Mouse (Mus musculus): ENCODE results near the gene Suclg2.

Suclg2 gene

DNA sequence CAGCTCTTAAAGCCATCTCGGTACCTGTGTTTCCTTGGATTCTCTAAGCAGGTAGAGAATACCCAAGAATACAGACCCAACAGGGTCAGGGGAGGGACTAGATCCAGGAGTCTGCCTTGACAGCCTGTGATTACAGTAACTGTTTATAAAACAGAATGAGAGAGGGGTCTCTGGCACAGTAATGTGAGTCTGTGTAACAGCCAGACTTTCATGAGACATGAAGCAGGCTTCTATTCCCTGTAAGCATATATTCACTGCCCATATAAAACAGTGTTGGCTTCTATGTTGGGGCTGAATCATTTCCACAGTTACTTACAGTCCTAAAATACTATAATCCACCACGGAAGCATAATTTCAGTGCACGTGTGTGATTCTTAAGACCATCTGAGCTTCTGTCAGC, 19.3 kb downstream of the Suclg2 start:
- no peak for DNase-seq

DNA sequence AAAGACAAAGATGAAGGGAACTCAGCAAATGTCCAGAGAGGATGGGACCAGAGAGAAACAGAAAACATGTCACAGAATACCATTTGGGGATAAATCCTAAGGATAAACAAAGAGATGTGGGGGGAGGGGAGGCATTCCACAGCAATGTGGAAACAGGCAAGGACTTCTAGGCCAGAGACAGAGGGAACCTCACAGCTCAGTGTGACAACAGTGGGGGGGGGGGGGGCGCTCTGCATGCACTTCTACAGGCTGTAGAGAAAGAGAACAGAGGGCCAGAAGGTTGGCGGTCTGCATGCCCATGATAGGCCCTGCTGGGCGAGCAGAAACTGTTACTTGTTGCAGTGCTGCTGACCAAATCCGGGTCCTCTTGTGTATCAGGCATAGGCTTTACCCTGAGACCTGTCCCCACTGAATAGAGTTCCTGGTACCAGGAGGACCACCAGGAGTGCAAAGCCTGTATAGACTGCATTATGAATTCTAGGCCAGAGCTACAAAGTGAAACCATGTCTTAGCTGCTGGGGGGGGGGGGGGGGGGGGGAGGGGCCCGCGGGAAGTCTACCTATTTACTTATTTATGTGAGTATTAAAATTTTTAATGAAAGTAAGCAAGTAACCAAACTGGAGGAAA, 20.0 kb downstream of the Suclg2 start:
- DNase-seq, result no peak

DNA sequence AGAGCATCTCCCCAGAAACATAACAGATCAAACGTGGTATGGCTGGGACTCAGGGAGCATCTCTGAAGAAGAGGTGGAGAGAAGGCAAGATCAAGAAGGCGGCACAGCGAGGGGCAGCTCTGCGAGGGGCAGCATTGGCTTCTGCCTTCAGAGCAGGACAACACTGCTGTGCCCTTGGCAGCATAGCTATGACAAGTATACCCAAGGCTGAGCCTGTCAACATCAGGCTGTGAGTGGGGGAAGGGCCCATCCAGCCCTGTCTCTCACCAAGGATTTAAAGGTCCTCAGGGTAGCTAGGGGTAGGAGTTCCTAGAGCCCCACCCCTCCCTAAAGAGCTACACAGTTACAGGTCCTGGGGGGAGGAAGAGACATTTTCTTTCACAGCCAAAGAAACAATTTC, 23.7 kb downstream of the Suclg2 start:
- DNase-seq, result no peak

DNA sequence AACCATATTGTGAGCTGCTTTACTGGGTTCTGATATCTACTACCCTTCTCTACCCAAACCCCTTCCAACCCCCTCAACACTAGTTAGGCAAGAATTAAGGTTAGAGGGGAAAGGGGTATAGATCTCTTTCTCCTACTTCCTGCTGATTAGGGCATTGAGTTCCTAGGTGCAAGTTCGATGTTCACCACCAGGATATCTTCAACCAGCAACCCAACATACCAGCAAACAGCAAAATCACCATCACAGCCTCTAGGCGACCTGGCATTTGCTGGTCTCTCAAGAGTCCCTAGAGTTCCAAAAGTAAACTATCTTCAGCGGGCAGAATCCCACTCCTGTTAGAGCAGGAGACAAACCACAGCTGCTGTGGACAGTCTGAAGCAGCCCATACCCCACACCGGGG, 33.4 kb downstream of the Suclg2 start:
- no peak for DNase-seq

DNA sequence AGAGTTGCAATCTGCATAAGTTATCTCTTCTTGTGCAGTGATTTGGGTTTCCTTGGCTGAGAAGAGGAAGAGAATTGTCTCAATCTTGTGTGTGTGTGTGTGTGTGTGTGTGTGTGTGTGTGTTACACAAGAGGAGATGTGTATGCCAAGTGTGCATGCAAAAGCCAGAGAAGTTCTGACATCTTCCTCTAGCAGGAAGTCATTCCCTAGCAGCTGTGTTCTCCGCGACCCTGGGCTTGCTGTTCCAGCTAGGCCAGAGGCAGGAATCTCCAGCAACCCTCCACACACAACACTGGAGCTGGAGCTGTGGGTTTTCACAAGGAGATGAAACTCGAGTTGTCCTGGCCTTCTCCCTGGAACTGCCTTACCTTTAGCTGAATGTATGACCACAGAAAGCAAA, 38.9 kb downstream of the Suclg2 start:
- no peak for DNase-seq

DNA sequence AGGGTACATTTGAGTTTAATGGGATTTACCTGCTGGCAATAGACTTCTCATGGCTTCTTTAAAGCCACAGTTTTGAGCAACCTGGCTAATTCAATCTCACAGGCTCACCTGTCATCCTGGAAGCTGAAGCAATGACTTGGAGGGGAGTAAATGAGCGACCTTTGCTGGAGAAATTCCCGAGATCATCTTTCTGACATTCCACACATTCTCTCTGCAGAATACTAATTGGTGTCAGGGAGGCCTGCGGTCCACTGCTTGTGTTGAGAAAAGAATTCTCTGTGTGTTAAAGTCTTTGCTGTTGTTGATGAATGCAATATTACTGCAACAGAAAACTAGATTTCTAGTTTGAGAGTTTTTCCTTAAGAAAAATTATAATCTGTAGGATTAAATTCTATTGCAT, 39.3 kb downstream of the Suclg2 start:
- no peak for DNase-seq

DNA sequence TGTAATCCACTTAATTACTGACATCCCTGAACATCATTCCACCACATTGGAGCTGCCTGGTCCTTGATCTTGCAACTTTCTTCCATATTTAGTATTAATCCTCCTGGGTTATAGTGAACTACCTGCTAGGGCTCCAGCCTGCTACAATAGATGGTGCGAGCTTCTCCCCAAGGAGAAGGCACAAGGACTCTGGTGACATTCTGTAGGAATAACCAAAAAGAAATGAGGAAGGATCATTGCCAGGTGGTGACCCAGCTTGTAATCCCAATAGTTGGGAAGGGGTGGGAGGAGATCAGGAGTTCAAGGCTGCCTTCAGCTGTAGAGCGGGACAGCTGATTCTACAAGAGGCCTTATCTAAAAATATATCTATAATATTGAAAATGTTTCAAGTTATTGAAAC, 41.6 kb downstream of the Suclg2 start:
- no peak for DNase-seq

DNA sequence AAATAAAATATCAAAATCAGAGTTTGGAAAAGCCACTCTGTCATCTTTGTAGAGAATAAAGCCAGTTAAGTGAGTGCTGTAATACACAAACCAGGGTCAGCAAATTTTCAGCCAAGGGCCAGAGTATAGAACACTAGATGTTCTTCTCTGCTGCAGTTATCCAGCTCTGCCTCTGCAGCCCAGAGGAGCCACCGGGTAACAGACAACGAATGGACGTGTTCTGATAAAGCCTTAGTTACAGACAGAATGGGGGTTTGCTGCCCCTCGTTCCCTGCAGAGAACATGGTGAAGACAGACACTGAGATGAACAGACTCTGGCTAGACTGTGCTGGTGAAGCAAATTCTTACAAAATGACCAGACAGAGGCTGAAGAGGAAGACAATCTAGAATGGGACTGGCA, 42.2 kb downstream of the Suclg2 start:
- no peak for DNase-seq

DNA sequence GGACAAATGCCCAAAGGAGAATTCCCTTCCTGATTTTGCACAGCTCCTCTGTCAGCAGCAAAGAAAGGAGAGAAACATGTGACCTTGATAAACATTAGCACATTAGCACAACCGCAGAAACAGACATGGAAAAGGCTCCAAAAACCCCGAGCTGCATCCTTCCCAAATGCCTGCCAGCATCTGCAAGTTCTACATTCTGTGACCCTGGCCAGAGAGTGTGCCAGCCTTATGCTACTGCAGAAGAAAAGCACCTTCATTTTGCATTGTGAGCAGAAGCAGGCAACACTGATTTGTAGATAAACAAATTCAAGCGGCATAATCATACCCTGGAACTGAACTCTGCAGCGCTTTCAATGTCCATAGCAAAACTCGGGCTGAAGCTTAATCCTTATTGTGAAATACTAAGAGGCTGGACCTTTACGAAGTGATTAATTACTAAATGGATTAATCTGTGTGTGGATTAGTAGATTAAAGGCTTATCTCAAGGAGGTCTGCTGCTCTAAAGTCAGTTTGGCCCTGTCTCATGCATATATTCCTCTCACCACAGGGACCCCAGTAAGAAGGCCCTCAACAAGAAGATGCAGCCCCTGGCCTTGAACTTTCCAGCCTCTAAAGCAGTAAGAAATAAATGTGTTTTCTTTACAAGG, 43.4 kb downstream of the Suclg2 start:
- DNase-seq, result no peak

DNA sequence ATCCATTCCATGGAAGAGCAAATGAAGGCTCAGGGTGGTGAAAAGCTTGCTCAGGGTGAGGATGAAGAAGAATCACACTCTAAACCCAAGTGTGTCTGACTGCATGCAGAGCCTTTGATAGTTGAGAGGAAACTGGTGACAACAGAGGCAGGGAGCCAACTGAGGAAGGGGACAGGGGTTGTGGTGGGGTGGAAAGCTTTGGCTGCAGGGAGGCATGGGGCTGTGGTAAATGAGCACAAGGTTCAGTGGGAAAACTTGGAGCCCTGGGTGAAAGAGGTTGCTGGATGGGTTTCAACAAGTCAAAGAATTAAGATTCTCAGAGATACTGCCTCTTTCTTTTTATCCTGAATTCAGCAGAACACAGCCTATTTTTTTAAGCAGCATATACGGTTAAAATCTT, 43.9 kb downstream of the Suclg2 start:
- DNase-seq, result no peak

DNA sequence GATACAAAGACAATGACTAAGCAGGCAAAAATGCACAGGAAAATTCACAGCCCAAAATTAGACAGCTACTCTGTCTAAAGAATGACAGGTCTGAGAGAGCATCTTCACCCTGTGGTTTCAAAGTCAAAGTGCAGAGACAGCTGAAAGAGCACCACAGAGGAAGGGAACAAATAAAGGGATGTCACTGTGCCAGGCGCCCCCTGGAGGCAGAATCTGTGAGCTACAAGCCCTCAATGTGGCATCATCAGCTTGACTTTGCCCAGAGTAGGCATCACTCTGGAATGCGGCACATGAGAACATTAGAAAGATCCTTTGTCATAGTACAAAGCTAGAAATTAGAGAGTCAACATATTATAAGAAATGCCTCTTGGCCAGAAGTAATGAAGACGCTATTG, 49.3 kb downstream of the Suclg2 start:
- no peak for DNase-seq

DNA sequence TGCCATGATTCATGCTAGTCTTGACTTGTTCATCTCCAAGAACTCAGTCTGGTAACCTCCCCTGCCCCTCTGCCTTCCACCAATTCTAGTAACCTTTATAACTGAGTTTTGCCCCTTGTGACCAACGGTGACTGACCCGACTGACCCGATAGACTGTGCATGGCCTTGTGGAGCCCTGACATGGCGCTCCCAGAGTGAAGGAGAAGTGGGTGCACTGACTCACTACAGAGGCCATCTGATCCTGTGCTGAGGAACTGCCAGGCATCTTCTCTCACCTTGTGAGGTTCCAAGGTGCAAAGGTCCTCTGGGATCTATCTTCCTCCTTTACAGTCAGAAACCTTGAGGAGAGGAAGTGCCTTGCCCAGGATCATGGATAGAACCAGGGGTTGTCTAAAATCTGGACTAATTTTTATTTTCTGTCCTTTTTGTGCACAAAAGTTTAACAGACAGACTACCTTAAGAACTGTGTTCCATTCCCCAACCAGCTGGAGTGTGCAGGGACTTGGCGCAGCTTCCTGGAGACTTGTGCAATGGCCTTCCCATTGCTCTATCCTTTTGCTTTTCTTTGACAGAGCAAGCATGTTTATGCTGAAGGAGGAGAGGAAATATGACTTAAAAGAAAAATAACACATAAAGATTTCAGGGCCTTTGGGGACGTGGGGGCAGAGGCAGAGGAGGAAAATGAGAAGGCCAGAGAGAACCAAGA, 49.8 kb downstream of the Suclg2 start:
- DNase-seq, result no peak

DNA sequence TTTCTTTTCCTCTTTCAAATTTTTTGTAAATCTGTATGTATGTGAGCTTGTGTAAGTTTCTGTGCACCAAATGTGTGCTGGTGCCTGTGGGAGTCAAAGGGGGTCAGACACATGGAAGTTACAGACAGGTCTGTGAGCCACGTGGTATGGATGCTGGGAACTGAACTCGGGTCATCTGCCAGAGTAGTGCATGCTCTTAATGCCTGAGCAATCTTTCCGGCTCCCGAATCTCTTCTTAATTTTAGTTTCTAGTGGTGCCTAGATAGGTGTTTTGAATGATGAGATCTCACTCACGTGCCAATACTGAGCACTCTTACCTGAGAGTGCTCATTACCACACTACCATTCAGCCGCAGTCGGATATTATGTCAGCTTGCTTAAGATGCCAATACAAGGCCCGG, 60.9 kb downstream of the Suclg2 start:
- DNase-seq, result no peak

DNA sequence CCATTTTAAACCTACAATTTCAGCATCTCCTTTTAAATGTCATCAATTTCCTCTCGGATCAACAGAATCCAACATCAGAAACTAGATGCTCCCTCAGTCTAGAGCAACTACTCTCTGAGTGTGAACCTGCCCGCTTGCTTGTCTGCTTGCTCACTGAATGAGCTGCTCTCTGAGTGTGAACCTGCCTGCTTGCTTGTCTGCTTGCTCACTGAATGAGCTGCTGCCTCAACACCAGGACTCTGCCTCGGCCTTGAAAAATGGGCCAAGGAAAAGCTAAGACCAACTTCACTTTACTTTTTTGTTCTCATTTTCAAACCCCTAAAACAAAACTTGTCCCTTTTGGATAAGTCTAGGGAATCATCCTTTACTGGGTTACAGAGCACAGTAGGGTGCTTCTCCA, 64.9 kb downstream of the Suclg2 start:
- no peak for DNase-seq

DNA sequence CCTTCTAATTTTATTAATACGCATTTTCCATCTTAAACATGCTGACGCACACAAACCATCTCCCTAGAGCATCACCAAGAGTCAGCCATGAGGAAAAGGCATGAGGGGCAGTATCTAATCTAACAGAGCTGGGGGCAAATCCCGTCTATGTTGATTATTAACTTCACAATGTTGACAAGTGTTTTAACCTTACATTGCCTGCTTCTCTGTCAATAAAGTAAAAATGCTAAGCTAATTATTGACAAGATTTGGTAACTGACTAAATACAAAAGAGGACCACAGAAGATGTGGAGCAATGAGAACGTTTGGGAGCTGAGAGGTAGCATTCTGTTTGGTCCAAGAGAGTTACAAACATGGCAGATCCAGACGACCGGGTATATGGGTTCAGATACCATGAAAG, 65.8 kb downstream of the Suclg2 start:
- no peak for DNase-seq

DNA sequence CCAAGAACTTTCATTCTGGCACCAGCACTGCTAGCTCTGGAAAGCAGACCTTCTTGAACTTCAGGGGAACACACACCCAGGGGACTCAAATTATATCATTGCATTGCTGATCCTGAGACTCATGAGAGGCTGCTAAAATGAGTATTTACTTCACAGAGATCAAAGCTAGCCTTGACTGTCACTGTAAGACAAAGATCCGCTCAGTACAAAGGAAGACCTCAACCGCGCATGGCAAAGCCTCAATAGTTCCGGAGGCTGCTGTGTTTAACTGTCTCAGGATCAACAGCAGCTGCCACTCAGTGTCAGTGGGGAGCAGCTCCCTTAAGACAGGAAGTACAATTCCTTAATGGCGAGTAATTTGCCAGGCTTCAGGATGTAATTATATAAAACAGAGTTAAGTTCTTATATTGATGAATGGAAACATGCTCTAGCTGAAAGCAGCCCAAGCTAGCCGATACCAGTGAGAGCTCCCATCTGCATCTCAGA, 67.2 kb downstream of the Suclg2 start:
- no peak for DNase-seq

DNA sequence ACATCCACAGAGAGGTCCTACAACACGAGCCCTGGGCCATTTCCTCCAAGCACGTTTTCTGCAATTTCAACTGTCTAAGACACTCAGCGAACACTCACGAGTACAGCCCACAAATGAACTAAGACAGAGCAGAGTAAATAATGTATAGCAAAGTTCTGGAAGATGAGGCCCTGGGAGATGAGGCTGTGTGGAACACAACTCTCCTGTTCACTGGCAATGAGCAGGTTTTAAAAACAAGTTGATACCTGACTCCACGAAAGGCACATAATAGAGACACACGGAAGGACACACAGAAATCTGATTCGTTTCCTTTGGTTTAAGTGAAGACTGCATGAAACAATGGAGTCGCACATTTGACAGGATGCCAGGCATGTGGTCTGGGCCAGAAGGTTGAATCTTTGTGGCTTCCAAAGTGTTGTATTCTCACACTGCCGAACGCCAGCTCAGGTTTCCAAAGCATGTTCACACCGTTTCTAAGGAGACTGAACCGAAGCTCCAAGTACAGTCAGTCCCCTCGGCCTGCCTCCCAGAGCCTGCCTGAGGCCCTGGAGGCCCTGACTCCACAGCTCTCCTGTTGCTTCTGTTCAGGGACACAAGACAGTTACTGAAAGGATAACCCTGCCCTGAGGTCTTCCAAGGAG, 68.4 kb downstream of the Suclg2 start:
- DNase-seq, result no peak

DNA sequence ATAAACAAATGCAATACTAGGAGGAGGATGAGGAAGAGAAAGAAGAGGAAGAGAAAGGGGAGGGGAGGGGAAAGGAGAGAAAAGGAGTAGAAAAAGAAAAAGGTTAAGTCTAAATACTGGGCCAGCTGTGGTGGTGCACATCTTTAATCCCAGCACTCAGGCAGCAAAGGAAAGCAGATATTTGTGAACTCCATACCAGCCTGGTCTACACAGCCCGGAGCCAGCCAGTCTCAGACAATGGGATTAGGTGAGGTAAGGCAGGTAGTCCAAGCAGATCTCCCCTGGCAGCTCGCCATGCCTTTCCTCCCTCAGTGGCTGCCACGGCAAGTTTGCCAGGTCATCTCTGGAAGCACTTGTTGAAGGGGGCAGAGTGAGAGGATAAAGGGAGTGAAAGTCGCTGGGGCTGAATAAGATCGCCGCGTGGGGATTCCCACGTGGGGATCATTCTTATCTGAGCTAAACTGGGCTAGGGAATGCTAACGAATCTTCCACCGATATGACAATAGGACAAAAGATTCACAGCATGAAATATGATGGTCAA, 69.4 kb downstream of the Suclg2 start:
- no peak for DNase-seq

DNA sequence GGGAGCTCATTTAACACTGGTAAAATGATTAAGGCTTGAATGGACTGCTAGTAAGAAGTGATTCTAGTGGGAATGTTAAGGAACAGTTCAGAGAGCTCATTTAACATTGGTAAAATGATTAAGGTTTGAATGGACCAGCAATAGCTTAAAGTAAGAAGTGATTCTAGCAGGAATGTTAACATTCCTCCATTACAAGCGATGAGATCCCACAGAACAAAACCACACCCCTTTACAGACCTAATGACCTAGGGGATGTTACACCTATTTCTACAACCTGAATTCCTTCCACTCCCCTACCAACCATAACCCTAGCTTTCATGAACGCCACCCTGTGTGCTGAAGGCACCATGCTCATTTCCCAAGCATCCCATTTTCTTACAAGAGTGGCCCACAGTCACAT, 81.2 kb downstream of the Suclg2 start:
- no peak for DNase-seq

DNA sequence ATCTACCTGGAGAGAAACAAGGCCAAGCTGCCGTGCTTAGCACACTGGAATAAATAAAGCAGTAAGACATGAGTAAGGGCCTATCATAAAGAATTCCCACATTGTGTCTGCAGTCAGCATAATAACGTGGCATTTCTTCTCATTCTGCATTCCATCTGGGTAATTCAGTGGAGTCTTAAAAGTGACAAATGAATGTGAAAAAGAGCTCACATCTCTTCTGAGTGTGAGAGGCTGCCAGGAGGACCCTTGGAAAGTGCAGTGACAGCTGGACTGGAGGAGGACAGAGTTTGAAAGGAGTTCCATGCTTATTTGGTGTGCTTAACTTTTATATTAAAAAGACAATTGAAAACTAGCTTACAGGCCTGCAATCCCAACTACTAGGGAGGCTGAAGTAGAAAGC, 83.2 kb downstream of the Suclg2 start:
- DNase-seq, result no peak

DNA sequence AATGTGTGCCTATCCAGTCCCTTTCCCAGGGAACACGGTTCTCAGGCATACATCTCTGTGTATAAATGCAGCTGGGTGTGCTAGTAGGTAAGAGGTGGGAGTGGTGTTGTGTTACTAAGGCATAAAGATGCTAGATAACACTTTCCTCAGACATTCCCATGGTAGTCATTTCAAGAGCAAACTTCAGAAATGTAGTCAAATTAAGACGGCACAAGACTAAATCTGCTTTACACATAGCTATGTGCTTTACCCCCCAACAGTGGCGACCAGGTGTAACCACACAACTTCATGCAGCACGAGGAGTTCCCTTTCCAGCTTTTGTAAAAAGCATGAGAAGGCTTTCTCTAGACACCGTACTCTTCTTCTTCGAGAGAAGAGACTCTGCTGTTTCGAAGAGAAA, 89.5 kb downstream of the Suclg2 start:
- DNase-seq, result no peak

DNA sequence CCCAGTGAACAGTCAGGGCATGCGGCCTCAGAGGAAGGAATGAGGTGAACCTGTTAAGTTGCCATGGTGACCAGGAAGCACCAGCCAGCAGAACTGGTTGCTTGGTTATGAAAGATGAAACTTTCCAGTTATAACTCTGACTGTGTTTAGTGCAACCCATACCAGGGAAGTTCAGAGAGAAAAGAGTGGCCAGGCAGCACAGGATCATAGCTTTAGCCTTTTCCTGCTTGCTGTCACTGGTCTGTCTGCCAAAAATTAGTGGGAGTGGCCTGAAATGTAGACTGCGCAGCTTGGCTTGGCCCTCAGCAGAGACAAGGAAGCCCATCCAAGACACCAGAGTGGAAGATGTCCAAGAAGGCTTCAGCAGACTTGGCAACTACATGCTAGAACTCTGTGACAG, 96.8 kb downstream of the Suclg2 start:
- DNase-seq, result no peak

DNA sequence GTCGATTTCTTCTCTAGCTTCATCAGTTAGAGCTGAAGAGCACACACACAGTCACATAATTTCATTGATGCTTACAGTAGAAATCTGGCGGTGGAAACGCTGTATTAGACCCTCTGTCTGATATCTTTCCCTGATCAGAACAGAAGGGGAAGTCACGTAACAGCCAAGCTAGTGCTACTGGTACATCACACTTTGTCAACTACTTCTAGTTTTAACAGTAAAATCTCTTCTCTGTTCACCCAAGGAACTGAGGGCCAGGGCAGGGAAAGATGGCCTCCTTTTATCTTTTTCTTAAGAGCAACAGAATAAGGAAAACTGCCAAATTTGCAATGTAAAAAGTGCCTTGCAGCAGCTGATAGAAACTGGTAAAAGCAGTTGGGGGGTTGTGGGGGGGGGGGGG, 97.8 kb downstream of the Suclg2 start:
- no peak for DNase-seq

DNA sequence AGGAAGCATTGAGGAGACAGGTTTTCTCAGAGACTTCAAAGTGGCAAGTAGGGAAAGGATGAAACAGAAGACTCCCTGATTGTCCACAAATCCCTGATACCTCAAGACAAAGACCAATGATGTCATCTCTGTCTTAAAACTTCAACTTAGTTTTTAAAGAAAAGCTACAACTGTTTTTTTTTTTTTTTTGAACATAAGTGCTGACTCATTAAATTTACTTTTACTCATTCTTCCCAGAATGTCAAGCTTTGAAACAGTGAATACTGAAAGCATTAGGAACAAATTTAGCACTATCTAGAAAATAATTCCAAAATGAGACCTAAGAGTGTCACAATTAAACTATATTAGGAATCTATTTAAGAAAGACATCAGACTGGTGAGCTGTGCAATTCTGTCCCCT, 98.8 kb downstream of the Suclg2 start:
- DNase-seq, result no peak

All from cerebellum, adult 8-10 months (tissue).